Mouse (Mus musculus): ENCODE measurements around the gene Slc22a2.
"Not testable (repeated sequence)": the region's sequence is repeated elsewhere in the genome, so short reads cannot be mapped to it uniquely, and the experiment has no call there.

Slc22a2 gene

DNA sequence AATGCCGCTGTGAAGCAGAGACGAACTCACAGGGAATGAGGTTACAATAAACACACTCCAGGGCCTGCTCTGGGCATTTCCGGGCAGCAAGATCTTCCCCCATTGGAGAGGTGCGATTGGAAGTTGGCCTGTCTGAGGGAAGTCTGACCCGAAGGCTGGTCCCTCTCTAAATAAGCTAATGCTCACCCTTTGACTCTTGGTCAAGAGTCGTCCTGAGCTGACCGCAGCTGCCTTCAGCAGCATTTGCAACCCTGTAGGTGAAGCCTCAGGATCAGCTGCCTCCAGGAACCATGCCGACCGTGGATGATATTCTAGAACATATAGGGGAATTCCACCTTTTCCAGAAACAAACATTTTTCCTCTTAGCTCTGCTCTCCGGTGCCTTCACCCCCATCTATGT is at the start of gene Slc22a2:
Slc22a2 (plus strand) TSS at position 142 of the 400 bp plus-strand sequence.
- no peak for DNase-seq

DNA sequence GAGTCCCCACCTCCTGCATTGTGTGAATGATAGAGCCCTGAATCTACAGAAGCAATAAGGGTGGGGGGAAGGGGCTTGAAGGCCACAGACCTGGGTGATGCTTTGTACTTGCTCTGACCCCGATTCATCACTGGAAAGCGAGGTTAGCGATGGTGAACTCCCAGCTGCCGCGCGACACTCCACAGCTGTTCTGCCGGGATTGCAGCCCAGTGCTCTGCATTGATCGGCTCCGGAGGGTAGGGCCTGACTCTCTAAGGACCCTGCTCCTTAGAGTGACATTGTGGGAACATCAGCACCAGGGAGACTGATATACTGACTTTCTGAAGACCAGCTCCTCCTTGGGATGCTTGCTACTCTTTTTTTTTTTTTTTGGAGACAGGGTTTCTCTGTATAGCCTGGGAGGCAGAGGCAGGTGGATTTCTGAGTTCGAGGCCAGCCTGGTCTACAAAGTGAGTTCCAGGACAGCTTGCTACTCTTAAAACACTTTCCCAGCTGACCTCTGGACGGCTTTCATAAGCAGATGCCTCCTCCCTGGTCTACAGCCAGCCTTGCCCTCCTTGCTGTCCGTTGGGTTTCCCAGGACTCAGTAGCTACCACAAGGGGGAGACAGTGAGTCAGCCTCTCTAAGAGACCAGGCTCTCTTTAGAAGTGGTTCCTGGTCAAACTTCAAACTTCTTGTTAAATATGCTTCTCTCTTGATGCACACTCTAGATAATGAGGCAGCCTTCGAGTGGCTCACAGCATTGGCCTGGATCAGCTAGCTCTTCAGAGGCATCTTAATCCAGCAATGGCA is 49.4 kb upstream of the Slc22a2 start:
- DNase-seq, result peak; percentile 81

DNA sequence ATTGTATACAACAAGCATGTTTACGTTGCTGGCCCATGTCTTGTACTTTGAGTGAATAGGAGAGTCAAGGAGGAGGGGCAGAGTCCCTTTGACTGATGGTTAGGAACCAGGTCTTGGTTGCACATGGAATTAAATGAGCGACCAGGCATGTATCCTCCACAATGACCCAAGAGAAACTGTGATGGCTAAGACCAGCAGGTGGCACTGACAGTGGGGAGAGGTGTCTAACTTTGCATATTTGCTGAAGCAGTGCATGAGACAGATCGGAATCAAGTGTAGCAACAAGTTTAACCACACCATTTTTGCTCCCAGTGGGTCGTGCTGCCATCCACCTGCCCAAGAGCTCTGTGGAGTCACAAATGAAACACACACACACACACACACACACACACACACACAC is 21.7 kb upstream of the Slc22a2 start:
- DNase-seq, result no peak

DNA sequence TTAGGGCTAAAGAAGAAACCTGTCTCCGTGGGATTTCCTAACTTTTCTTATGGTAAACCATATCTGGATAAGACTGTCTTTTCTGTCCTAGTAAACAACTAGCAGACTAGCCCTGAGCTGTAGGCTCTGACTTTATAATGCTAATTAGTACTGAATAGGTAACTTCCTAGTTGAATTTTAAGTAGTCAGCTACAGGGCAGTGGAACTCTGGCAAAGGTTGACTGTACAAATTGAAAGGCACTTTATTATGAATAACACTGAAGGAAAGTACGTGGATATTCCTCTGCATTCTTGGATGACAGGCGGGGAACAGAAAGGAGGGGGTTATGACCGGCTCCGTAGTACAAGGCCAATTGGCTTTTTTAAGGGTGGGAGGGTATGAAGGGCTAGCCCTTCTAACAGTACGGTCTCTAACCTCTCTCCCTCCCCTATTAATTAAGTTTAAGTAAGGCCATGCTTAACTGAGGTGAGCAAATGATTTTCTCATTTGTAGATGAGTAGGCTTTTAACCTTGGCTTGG is 19.4 kb upstream of the Slc22a2 start:
- DNase-seq, result not testable (repeated sequence)

GRCm38 (mm10) chr17:12565443-12565842 is 18.5 kb upstream of the Slc22a2 start:
- no peak for DNase-seq

DNA sequence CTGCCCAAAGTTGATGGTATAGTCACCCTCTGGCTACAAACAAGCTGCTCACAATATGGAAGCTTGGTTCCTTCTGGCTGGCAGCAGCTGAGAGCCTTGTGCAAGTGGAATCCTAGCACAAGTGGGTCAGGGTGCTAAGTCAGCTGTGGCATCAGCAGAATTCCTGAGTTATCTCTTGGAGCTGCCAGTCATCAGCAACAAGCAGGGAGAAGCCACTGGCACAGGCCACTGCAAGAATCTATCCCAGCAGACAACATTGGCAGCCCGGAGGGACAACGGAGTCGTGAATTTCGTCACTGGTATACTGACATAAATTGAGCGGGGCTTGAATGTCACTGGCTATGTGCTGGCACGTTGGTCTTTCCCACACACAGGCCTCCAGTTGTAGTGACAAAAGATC is 12.6 kb upstream of the Slc22a2 start:
- no peak for DNase-seq

GRCm38 (mm10) chr17:12571924-12572463 is 11.9 kb upstream of the Slc22a2 start:
- DNase-seq, result no peak

GRCm38 (mm10) chr17:12575391-12575790 is 8.5 kb upstream of the Slc22a2 start:
- DNase-seq, result no peak

DNA sequence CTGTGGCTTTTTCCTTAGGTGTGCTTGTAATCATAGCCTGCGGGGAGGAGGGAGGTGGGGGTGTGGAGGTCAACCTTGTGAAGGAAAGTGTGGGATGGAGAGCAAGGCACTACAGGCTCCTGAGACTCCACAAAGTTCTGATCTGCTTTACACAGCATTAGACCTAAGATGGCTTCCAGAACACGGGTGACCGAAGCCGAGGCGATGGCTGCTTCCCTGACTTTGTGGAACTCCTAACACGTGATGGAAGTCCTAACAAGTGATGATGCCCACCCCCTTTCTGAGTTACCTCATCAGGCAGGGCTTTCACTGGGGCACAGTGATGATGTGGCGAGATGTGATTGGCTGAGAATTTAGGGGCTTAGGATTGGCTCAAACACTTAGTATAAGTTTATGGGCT is 6.8 kb upstream of the Slc22a2 start:
- DNase-seq, result no peak

DNA sequence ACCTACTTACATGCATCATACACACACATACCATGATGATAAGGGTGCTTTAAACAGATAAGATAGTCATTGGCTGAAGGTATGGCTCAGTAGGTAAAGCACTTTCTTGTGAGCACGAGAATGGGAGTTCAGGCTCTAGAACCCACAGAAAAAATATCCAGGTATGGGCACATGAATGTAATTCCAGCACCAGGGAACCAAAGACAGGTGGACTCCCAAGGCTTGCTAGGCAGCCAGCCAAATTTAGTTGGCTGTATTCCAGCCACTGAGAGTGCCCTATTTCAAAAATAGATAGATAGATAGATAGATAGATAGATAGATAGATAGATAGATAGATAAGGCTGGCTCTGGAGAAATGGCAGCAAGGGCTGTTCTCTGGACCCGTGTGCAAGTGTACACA is 1.4 kb downstream of the Slc22a2 start:
- DNase-seq, result no peak

- DNase-seq, result no peak
Measured at GRCm38 (mm10) chr17:12586966-12587365, 3.0 kb downstream of the Slc22a2 start.

DNA sequence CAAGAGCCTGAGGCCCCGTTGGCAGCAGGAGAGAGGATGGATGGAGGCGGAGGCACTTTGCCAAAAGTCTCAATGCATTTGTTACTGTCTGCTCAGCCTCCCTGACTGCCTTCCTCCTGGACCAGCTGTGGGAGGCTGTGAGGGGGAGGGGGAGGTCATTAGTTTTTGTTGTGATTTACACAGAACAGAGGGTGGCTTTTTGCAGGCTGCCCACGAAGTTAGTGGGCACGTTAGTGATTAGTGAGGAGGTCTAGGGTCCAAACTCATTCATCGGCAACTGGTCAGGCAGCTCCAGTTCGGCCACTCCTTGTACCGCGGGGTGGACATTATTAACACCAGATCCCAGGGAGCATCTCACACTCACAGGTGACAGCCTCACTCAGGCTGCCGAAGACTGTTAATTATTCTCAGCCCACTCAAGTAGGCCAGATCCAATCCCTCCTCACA is 4.9 kb downstream of the Slc22a2 start:
- peak; percentile 22 for DNase-seq

GRCm38 (mm10) chr17:12590911-12591625 is 7.1 kb downstream of the Slc22a2 start:
- DNase-seq, result no peak

DNA sequence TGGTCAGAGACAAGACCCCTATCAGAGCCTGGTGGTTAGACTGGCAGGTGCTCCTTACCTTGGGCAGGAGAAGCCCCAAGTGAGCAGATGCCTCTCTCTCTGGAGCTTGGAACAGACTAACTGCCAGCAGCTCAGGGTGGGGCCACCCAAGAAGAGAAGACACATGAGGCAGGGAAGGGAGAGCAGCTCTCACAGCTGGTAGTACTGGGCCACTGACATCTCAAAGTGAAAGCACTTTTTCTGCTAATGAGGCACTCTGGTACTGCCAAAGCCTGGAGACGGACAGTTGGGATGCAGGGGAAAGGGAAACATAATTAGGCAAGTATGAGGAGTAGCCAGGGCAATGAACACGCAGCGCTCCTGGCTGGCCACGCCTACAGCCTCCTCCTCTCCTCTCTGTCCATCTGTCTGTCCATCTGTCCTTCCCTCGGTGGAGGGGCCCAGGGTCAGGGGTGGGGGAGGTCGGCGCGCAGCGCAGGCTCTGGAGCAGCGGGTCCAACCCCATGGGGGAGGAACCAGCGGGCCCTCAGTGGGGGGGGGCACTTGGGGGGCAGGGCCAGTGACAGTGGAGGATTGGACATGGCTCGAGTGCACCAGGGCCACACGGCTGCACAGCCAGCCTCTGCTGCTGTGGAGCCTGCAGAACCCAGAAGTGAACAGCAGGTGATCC is 12.0 kb downstream of the Slc22a2 start:
- DNase-seq, result no peak

- DNase-seq, result no peak
Measured at GRCm38 (mm10) chr17:12606634-12607033, 22.7 kb downstream of the Slc22a2 start.

- no peak for DNase-seq
Measured at GRCm38 (mm10) chr17:12607202-12607601, 23.3 kb downstream of the Slc22a2 start.

DNA sequence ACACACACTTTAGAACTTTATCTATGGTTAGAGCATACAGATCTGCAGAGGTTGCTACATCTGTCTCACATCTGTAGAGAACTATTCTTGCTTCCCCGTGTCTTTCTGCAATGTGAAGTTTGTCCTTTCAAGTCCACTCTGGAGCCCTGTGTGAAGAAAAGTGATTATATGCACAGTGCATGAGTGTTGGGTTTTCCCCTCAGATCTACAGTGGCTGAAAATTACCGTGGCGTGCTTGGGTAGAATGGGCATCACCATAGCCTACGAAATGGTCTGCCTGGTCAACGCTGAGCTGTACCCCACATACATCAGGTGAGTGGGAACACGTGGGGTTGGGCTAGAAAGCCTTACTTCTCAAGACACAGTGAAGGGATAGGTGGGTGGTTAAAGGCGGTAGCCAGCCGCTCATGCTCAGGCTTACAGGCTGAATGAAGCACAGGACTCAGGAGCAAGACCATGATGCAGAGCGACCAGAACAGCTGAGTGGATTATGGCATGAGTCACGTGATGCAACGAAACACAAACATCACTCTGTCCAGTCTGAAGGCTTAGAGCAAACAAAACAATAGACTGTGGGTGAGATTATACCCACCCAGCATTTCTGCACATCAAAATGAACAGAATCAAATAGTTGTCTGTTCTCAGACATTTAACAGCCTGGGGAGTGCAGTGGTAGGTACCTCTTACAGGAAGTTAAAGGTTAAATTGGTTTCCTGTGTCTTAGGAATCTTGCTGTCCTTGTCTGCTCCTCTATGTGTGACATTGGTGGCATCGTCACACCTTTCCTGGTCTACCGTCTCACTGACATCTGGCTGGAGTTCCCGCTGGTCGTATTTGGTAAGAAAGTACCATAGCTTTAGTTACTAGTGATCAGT is 30.8 kb downstream of the Slc22a2 start:
- DNase-seq, result no peak

- no peak for DNase-seq
Measured at GRCm38 (mm10) chr17:12615429-12615828, 31.5 kb downstream of the Slc22a2 start.

DNA sequence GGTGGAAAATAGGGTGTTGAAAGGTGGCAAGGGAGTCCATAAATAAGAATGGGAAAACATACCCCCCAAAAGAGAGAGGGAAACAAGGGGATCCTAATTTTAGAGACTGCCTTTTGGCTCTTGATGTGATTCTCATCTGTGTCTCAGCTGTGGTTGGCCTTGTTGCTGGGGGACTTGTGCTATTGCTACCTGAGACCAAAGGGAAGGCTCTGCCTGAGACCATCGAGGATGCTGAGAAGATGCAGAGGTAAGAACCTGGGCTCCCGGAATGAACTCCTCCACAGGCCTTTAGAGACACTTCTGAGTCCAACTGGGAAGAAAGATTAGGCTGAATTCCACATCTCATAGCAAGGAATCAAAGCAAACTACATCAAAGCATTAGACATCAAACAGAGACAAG is 35.7 kb downstream of the Slc22a2 start:
- DNase-seq, result no peak

GRCm38 (mm10) chr17:12627983-12628382 is 44.1 kb downstream of the Slc22a2 start:
- no peak for DNase-seq

- peak; percentile 63 for DNase-seq
Measured at GRCm38 (mm10) chr17:12630976-12631730, 47.2 kb downstream of the Slc22a2 start.

Measured in embryo, embryonic 11 days (tissue).